Mouse (Mus musculus): ENCODE data around the gene Defb22.
A peak's percentile ranks its signal among the peaks of the same experiment; 100 is the strongest.

Gene Defb22

GRCm38 (mm10) chr2:152490038-152490437 lies at the start of gene Defb22:
Defb22 (minus strand) TSS chr2:152490138.
- DNase-seq (ENCODE audit: low spot score) = no peak

GRCm38 (mm10) chr2:152517981-152518380 lies 28.0 kb upstream of the Defb22 start, which contains the start of gene Defb28:
Defb28 (plus strand) TSS chr2:152518255.
- no peak for DNase-seq (ENCODE audit: low spot score)

DNA sequence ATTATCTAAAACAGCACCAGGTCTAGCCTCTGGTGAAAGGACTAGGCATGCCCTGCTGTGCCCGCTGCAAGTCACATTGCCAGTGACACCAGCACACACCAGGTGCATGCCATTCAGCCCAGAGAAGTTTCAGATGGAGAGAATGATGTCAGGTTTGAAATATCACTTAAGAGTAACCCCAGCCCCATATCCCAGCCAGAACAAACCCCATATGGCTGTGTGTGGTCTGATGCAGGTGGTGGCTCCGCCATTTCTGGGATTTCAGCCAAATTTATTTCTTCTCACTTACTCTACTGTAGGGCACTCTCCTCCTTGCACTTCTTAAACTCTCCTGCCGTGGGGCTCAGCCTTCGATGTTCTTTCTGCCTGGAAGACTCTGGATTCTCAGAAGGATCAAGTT lies 26.1 kb upstream of the Defb22 start:
- DNase-seq (ENCODE audit: low spot score) = no peak

DNA sequence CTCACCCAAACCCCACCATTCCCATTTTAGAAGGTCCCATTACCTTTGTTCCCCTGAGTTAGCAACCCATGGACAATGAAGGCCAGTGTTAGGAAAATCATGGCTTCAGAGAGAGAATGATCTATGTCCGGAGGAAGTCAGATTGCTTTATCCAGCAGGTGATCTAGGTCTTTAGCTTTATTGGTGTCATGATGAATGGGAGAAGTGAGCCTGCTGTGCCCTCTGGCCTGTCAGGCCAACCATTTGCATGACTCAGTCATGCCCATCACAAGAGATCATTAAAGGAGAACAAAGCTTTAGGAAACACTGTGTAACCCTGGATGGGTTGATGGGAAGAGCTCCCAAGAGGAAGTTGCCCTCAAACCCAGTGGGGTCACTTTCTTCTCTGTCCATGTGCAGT lies 21.7 kb upstream of the Defb22 start, which contains the start of gene Defb26:
Gene Defb26 (minus strand): TSS at position 101 of the 400 bp plus-strand sequence.
- DNase-seq (ENCODE audit: low spot score) = no peak

- DNase-seq (ENCODE audit: low spot score) = no peak
These were observed 14.0 kb upstream of the Defb22 start for GRCm38 (mm10) chr2:152503950-152504349.

DNA sequence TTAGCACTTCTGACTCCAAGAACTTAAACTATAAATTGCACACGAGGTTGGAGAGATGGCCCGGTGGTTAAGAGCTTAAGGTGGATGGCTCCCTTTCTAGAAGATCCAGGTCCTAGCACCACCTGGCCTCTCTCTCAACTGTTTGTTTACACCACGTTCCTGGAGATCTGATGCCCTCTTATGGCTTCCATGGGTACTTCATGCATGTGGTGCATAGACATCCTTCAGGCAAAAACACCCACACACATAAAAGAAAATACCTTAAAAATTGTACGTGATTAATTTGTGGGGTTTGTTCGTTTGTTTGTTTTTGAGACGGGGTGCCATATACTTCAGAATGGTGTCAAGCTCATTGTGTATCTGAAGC lies 10.9 kb upstream of the Defb22 start:
- DNase-seq (ENCODE audit: low spot score) = no peak

DNA sequence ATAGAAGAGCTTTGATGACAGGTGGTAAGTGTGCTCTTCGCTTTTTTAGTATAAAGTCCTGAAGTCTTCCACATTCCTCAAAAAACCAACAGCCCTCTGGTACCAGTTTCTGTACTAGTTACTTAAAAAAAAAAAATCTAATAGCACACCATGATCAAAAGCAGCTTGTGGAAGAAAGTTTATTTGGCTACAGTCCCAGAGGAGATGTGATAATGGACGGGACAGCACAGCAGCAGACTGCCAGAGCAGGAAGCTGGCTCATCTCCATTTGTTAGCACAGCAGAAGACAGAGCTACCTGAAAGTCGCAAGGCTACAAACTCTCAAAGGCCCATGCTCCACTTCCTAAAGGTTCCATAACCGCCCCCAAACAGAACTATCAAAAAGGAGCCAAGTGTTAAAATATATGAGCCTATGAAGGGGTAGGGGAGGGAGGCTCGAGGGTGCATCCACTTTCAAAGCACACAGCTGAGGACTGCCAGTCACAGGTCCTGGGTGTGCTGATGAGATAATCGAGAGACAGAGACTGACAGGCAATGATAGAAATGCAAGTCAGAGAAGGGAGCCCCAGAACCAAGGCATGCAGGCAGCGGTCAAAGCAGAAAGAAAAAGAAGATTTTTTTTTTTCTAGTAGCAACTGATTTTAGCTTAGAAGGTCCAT lies 10.4 kb upstream of the Defb22 start:
- DNase-seq (ENCODE audit: low spot score) = no peak

GRCm38 (mm10) chr2:152498020-152498419 lies 8.1 kb upstream of the Defb22 start:
- no peak for DNase-seq (ENCODE audit: low spot score)

- no peak for DNase-seq (ENCODE audit: low spot score)
These were observed 3.2 kb upstream of the Defb22 start for GRCm38 (mm10) chr2:152493151-152493550.

DNA sequence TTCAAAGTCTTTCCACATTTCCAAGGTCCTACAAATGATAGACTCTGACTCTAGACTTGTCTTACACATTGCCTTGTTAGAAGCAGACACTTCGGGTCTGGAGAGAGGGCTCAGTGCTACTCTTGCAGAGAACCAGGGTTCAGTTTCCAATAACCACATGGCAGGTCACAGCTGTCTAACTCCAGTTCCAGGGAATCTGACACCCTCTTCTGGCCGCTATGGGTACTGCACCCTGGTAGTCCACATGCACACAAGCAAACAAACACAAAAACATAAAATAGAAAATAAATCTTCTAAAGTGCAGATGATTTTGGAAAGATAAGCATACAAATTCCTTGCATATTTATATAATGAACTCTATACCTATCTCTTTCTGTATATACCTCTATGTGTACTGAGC lies 2.9 kb downstream of the Defb22 start:
- peak; percentile 14 for DNase-seq (ENCODE audit: low spot score)

- no peak for DNase-seq (ENCODE audit: low spot score)
These were observed 8.2 kb downstream of the Defb22 start for GRCm38 (mm10) chr2:152481726-152482125.

DNA sequence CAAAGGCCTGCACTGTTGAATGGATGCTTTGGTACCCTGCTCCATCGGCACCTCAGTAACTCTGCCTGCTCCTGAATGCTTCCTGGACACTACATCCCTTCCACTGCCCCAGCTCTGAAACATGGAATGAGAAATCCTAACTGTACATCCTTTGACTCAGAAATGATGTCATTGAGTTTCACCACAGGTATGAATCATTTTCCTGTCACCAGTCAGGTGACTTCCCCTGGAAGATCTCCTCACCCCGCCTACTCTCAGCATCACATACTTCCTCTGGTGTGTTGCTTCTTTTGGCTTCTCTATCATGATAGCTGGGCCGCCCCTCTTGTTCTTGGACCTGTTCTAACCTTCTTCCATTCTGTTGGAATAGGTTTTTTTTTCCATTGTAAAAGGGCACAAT lies 9.1 kb downstream of the Defb22 start:
- no peak for DNase-seq (ENCODE audit: low spot score)

GRCm38 (mm10) chr2:152476763-152477162 lies 13.2 kb downstream of the Defb22 start, which contains the start of gene Defb20:
Defb20 (plus strand) TSS chr2:152477063.
- DNase-seq (ENCODE audit: low spot score) = no peak

DNA sequence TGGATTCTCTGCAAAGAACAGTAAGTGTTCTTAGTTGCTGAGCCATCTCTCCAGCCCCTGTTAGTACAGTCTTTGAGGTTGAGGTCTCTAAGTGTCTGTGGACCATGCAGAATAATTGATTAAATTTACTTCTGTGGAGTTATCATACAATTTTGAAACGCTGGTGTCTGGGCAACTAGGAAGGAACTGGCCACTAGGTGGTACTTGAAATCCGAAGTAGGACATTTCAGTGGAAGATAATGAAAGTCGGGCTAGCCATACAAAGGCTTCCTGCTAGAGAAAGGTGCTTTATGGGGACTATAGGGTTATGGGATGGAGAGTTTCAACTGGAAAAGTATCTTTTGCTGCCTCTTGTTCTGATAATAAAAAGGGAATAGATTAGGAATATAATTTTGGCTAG lies 17.5 kb downstream of the Defb22 start:
- DNase-seq (ENCODE audit: low spot score) = no peak

GRCm38 (mm10) chr2:152470973-152471372 lies 19.0 kb downstream of the Defb22 start:
- peak; percentile 18 for DNase-seq (ENCODE audit: low spot score)

DNA sequence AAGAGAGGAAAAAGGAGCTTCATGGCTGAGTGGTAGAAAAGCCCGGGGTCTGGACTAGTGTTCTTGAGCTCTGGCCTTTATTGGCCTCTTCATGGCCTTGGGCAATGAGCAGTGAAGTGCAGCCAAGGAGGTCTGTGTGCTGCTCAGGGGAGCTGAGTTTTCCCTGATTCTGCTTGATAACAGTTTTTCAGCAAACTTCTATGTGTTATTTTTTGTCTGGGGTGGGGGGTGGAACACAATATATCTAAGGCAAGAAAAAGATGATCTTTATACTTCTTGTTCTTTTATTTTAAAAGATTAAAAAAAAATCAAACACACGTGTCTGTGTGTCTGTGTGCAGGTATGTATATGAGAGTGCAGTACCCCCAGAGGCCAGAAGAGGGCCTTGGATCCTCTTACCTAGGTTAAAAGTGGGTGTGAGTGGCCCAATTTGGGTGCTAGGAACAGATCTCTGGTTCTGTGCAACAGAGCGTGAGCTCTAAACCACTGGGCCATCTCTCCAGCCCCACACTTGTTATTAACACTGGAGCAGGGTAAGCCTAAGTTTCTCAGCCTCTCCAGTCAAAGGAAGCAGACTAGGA lies 25.3 kb downstream of the Defb22 start, which contains the start of gene Defb23:
Gene Defb23 (minus strand): TSS at position 51 of the 581 bp plus-strand sequence.
- DNase-seq (ENCODE audit: low spot score) = no peak

GRCm38 (mm10) chr2:152459241-152459640 lies 30.7 kb downstream of the Defb22 start:
- no peak for DNase-seq (ENCODE audit: low spot score)

- no peak for DNase-seq (ENCODE audit: low spot score)
These were observed 37.7 kb downstream of the Defb22 start for GRCm38 (mm10) chr2:152452101-152452781.

DNA sequence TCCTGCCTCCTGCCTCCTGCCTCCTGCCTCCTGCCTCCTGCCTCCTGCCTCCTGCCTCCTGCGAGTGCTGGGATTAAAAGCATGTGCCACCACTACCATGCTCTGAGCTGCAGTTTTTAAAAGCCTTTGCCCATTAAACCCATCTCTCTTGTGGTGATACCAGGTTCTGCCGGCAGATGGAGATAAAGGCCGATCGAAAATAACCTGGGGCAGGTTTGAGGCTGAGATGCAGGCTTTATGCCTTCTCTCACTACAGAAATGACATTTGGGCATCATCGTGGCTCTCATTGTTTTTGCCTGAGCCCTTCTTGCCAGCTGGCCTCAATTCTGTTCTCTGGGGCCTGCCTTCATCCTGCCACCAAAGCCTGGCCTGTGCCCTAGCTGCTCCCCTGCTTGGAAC lies 39.7 kb downstream of the Defb22 start:
- DNase-seq (ENCODE audit: low spot score) = peak; percentile 38

GRCm38 (mm10) chr2:152447461-152447860 lies 42.5 kb downstream of the Defb22 start:
- no peak for DNase-seq (ENCODE audit: low spot score)

GRCm38 (mm10) chr2:152446642-152447041 lies 43.3 kb downstream of the Defb22 start:
- no peak for DNase-seq (ENCODE audit: low spot score)

- no peak for DNase-seq (ENCODE audit: low spot score)
These were observed 46.7 kb downstream of the Defb22 start for GRCm38 (mm10) chr2:152443281-152443680.

GRCm38 (mm10) chr2:152442322-152442721 lies 47.6 kb downstream of the Defb22 start:
- no peak for DNase-seq (ENCODE audit: low spot score)

Data from c-Kit-positive CD71-positive TER-119-positive erythroid progenitor cells, embryonic 14.5 days (primary cell).